Mouse (Mus musculus): ENCODE measurements at regions not wholly inside any gene's neighbourhood (a gene's known extent, or its start where the extent isn't known, plus 50 kb on each side); places are given as distances from the start of the nearest gene placed in this dataset.
A peak's percentile ranks its signal among the peaks of the same experiment; 100 is the strongest.
"Not testable (repeated sequence)": the region's sequence is repeated elsewhere in the genome, so short reads cannot be mapped to it uniquely, and the experiment has no call there.

- DNase-seq (ENCODE audit: low read depth), result peak; percentile 4
- TF ChIP-seq POLR2A (IDR thresholded peaks at IDR 0.05; ENCODE audit: borderline replicate concordance, extremely low read depth, insufficient read depth, insufficient read length, poor library complexity, severe bottlenecking), result no peak
- TF ChIP-seq CTCF (IDR thresholded peaks at IDR 0.05; ENCODE audit: borderline replicate concordance, extremely low read depth, insufficient read depth, insufficient read length), result no peak
Observed at GRCm38 (mm10) chr9:12062488-12062887, 1157.9 kb upstream of the Cntn5 start.

GRCm38 (mm10) chr9:12052429-12052828 is 1147.9 kb upstream of the Cntn5 start:
- DNase-seq (ENCODE audit: low read depth), result peak; percentile 25
- no peak for TF ChIP-seq CTCF (IDR thresholded peaks at IDR 0.05; ENCODE audit: borderline replicate concordance, extremely low read depth, insufficient read depth, insufficient read length)
- no peak for TF ChIP-seq POLR2A (IDR thresholded peaks at IDR 0.05; ENCODE audit: borderline replicate concordance, extremely low read depth, insufficient read depth, insufficient read length, poor library complexity, severe bottlenecking)

DNA sequence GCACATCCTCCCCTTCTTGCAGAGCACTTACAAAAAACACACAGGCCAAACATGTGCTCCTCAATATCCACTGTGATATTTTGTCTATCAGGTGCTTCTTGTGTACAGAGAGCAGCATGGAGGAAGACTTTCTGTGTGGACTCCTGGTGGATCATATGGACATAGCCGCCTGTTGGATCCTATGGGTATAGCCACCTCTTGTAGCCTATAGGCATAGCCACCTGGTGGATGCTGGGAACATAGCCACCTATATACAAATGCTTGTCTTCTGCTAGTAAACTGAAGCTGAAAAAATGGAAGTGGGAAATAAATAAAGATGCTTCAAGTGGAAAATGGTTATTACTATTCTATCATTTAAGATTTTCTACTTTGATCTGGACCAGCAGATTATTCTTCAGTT is 1111.4 kb upstream of the Cntn5 start:
- TF ChIP-seq CTCF (IDR thresholded peaks at IDR 0.05; ENCODE audit: borderline replicate concordance, extremely low read depth, insufficient read depth, insufficient read length) (no peak), POLR2A (IDR thresholded peaks at IDR 0.05; ENCODE audit: borderline replicate concordance, extremely low read depth, insufficient read depth, insufficient read length, poor library complexity, severe bottlenecking) (no peak)
- DNase-seq (ENCODE audit: low read depth), result no peak

- TF ChIP-seq POLR2A (IDR thresholded peaks at IDR 0.05; ENCODE audit: borderline replicate concordance, extremely low read depth, insufficient read depth, insufficient read length, poor library complexity, severe bottlenecking) (no peak), CTCF (IDR thresholded peaks at IDR 0.05; ENCODE audit: borderline replicate concordance, extremely low read depth, insufficient read depth, insufficient read length) (no peak)
- no peak for DNase-seq (ENCODE audit: low read depth)
Observed at GRCm38 (mm10) chr9:11998580-11998979, 1094.0 kb upstream of the Cntn5 start.

GRCm38 (mm10) chr9:11982102-11982882 is 1077.7 kb upstream of the Cntn5 start:
- peak; percentile 7 for DNase-seq (ENCODE audit: low read depth)
- no peak for TF ChIP-seq CTCF (IDR thresholded peaks at IDR 0.05; ENCODE audit: borderline replicate concordance, extremely low read depth, insufficient read depth, insufficient read length)
- TF ChIP-seq POLR2A (IDR thresholded peaks at IDR 0.05; ENCODE audit: borderline replicate concordance, extremely low read depth, insufficient read depth, insufficient read length, poor library complexity, severe bottlenecking), result no peak

DNA sequence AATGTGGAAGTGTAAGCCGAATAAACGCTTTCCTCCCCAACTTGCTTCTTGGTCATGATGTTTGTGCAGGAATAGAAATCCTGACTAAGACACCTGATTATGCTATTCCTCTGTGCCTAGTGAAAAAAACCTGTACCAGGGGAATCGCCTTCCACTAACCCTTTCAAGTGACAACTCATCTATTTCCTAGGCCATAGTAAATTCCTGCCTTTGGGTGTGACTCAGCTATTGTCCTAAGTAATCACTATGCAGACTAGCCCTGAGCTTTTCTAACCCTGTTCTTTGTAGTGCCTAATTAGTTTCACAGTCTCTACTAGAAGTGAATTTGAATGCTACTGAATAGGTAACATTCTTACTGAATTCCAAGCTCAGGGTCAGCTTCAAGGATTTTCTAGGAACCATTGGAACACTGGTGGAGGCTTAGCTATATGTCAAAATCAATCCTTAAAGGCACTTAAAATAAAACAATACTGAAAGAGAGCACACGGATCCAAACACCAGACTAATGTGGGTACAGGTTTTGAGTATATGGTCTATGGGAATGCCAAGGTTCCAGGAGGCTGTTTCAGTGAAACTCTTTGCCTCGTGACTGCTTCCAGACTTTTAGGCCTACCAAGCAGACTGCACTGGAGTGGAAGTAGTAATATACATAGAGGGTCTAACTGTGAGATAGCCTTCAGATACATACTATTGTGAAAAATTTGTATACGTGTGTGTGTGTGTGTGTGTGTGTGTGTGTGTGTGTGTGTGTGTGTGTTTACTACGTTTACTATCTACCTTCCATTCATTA is 1036.3 kb upstream of the Cntn5 start:
- DNase-seq (ENCODE audit: low read depth), result peak; percentile 12

DNA sequence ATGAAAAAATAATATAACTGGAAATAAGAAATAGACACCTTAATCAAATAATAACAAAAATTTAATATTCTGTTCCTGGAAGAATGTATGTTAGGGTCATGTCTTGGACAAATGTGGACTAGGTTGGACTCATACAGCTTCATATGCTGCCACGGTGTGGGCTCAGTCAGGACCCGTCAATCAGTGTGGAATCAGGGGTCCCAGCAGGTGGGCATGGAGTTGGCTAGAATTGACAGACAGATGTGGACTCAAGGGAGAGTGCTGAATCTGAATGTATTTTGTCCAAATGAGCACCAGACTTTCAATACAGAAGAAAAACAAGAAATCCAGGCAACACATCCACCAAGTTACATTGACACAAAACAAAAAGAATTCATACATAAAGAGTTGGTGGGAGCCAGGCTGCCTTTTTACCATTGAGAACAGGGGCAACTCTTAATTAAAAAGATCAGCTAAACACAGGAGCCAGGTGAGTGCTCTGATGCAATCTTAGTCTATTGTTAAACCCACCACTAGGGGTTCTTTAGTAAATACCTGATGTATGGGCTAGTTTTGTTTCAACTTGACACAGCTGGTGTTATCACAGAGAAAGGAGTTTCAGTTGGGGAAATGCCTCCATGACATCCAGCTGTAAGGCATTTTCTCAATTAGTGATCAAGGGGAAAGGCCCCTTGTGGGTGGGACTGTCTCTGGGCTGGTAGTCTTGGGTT is 1035.4 kb upstream of the Cntn5 start:
- TF ChIP-seq CTCF (IDR thresholded peaks at IDR 0.05; ENCODE audit: borderline replicate concordance, extremely low read depth, insufficient read depth, insufficient read length) (no peak), POLR2A (IDR thresholded peaks at IDR 0.05; ENCODE audit: borderline replicate concordance, extremely low read depth, insufficient read depth, insufficient read length, poor library complexity, severe bottlenecking) (no peak)

GRCm38 (mm10) chr9:11925501-11925900 is 1020.9 kb upstream of the Cntn5 start:
- no peak for DNase-seq (ENCODE audit: low read depth)
- TF ChIP-seq POLR2A (IDR thresholded peaks at IDR 0.05; ENCODE audit: borderline replicate concordance, extremely low read depth, insufficient read depth, insufficient read length, poor library complexity, severe bottlenecking) (no peak), CTCF (IDR thresholded peaks at IDR 0.05; ENCODE audit: borderline replicate concordance, extremely low read depth, insufficient read depth, insufficient read length) (no peak)

More for the DNA sequence above, 1035.4 kb upstream of the Cntn5 start:
- no peak for DNase-seq (ENCODE audit: low read depth)

- DNase-seq (ENCODE audit: low read depth), result not testable (repeated sequence)
Observed at GRCm38 (mm10) chr9:11923591-11924355, 1019.2 kb upstream of the Cntn5 start.

DNA sequence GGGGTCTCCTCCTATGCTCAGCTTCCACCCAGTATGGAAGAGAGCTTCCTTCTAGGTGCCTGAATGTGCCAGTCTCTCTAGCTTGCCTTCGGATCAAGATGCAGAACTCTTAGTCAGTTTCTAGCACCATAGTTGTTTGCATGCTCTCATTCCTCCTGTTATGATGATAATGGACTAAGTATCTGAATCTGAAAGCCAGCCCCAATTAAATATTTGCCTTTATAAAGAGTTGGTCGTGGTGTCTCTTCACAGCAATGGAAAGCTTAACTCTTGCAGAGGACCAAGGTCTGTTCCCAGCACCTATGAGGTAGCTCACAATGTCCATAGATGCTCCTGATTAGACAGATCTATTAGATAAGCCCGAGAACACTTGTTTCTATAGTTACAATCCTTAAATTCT is 1015.7 kb upstream of the Cntn5 start:
- no peak for TF ChIP-seq CTCF (IDR thresholded peaks at IDR 0.05; ENCODE audit: borderline replicate concordance, extremely low read depth, insufficient read depth, insufficient read length)
- no peak for TF ChIP-seq POLR2A (IDR thresholded peaks at IDR 0.05; ENCODE audit: borderline replicate concordance, extremely low read depth, insufficient read depth, insufficient read length, poor library complexity, severe bottlenecking)
- no peak for DNase-seq (ENCODE audit: low read depth)

DNA sequence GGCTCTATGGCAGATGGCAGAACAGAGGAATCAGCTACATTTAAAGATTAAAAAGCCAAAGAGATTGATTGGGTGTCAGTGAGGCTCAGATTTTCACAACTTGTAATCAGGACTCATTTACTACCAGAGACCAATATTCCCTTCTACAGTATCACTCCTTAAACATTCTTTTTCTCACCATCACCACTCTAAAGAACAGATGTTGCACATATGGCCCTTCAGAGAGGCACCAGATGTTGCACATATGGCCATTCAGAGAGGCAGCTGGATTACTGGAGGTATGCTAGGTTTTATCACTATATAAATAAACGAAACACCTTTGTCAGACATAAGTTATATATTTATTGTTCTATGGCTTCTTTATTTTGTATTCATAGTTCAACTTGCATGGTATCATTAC is 993.7 kb upstream of the Cntn5 start:
- no peak for TF ChIP-seq POLR2A (IDR thresholded peaks at IDR 0.05; ENCODE audit: borderline replicate concordance, extremely low read depth, insufficient read depth, insufficient read length, poor library complexity, severe bottlenecking)
- TF ChIP-seq CTCF (IDR thresholded peaks at IDR 0.05; ENCODE audit: borderline replicate concordance, extremely low read depth, insufficient read depth, insufficient read length), result no peak
- no peak for DNase-seq (ENCODE audit: low read depth)

Measured in brain, embryonic 14.5 days (tissue).